Comparison of ENCODE assay signal across 8 mouse cellular contexts in genomic region chr6:146643184-146643570, GRCm38 (mm10). TPM values are rescaled to one million over a fixed set of nuclear protein-coding genes. Genes with fewer than 3 reads are reported as not detected.
DNase-seq lines count a peak whose midpoint lies in the region; ATAC-seq and TF ChIP-seq lines count a peak whose summit lies in the region.

No protein-coding gene starts in this region.

- TF ChIP-seq CTCF in bone marrow macrophage, adult 2 months (IDR thresholded peaks at IDR 0.05; ENCODE audit: low read depth, low read length), result no peak

- H3K27me3 ChIP-seq in heart, embryonic 10.5 days (ENCODE audit: insufficient read depth, poor library complexity, severe bottlenecking), result no peaks in the 10 kb centered on the region
- no peaks in the 10 kb centered on the region for H3K27me3 ChIP-seq in limb, embryonic 13.5 days
- H3K27me3 ChIP-seq in neural tube, embryonic 15.5 days (replicated peaks), result no peaks in the 10 kb centered on the region

- peak overlapping the region; percentile 90 for H3K4me3 ChIP-seq in heart, embryonic 10.5 days
- peak overlapping the region; percentile 94 for H3K4me3 ChIP-seq in bone marrow macrophage, adult 2 months (ENCODE audit: insufficient read depth, low read length)
- H3K4me3 ChIP-seq in limb, embryonic 13.5 days, result peak overlapping the region; percentile 75
- peak overlapping the region; percentile 87 for H3K4me3 ChIP-seq in neural tube, embryonic 15.5 days (replicated peaks)

- intact Hi-C loops in heart, postnatal 14 days (cut with DNase I), result no loop called here
- intact Hi-C loops in heart, postnatal 10 days (cut with DNase I), result loop anchor here (5.0 kb wide), 1 partner anchor 141 kb away; the partner anchor contains the start of gene Itpr2

- H3K9me3 ChIP-seq in heart, embryonic 10.5 days, result no peaks in the 10 kb centered on the region
- H3K9me3 ChIP-seq in limb, embryonic 13.5 days, result no peaks in the 10 kb centered on the region
- H3K9me3 ChIP-seq in neural tube, embryonic 15.5 days (replicated peaks), result no peaks in the 10 kb centered on the region

- no peak for TF ChIP-seq POLR2A in bone marrow macrophage, adult 2 months (IDR thresholded peaks at IDR 0.05; ENCODE audit: borderline replicate concordance, low read depth, low read length)

- H3K36me3 ChIP-seq in heart, embryonic 10.5 days, result no peaks in the 10 kb centered on the region
- no peaks in the 10 kb centered on the region for H3K36me3 ChIP-seq in limb, embryonic 13.5 days
- no peaks in the 10 kb centered on the region for H3K36me3 ChIP-seq in neural tube, embryonic 15.5 days

- no peak for ATAC-seq in limb, embryonic 13.5 days (ENCODE audit: low FRiP score, low read depth)
- ATAC-seq in neural tube, embryonic 15.5 days (ENCODE audit: low FRiP score), result no peak

- DNase-seq in heart, embryonic 10.5 days (ENCODE audit: low spot score), result no peak
- DNase-seq in heart, postnatal 14 days, result no peak
- DNase-seq in heart, postnatal 10 days, result peak; percentile 28 to 34
- DNase-seq in left cerebral cortex, adult 18-20 months (ENCODE audit: low spot score in 2 of 2), result no peak
- no peak for DNase-seq in frontal cortex, adult 2 months (ENCODE audit: extremely low spot score in 1 of 2, low spot score in 1 of 2)

- peak overlapping the region; percentile 92 for H3K9ac ChIP-seq in limb, embryonic 13.5 days
- H3K9ac ChIP-seq in neural tube, embryonic 15.5 days (replicated peaks), result peak overlapping the region; percentile 80

- peak overlapping the region; percentile 82 for H3K4me2 ChIP-seq in limb, embryonic 13.5 days (replicated peaks)
- H3K4me2 ChIP-seq in neural tube, embryonic 15.5 days, result peak overlapping the region; percentile 90

- peaks cover 8% of the 10 kb centered on the region for H3K4me1 ChIP-seq in heart, embryonic 10.5 days
- peaks cover 27% of the 10 kb centered on the region for H3K4me1 ChIP-seq in bone marrow macrophage, adult 2 months (ENCODE audit: control insufficient read depth, insufficient read depth, low read length)
- peaks cover 9% of the 10 kb centered on the region for H3K4me1 ChIP-seq in limb, embryonic 13.5 days
- peaks cover 14% of the 10 kb centered on the region for H3K4me1 ChIP-seq in neural tube, embryonic 15.5 days

- 32% methylated on average over 11 of the region's 11 CpGs for WGBS in heart, embryonic 10.5 days
- WGBS in limb, embryonic 13.5 days, result 32% methylated on average over 11 of the region's 11 CpGs
- WGBS in neural tube, embryonic 15.5 days, result 41% methylated on average over 11 of the region's 11 CpGs

- peak overlapping the region; percentile 99 for H3K27ac ChIP-seq in heart, embryonic 10.5 days
- H3K27ac ChIP-seq in bone marrow macrophage, adult 2 months (ENCODE audit: insufficient read depth, low read depth, low read length), result no peak overlapping the region
- H3K27ac ChIP-seq in limb, embryonic 13.5 days, result peak overlapping the region; percentile 78; the same call in 1 of the 2 replicates
- peak overlapping the region; percentile 90 for H3K27ac ChIP-seq in neural tube, embryonic 15.5 days (replicated peaks)

RNA-seq across cellular contexts. Expression of gene Tm7sf3, which starts 0.6 kb away (rescaled TPM):
- 38.3 and 46.9 TPM in 2 replicates for polyA plus RNA-seq in heart, embryonic 10.5 days (2016; fragmentation: Nextera tagmentation; extraction: Ambion mirVana)
- total RNA-seq in heart, postnatal 14 days (2021), result 10 to 100 TPM; 18.1 to 19.9 TPM
- 16.3 and 17.0 TPM in 2 replicates for polyA plus RNA-seq in bone marrow macrophage, adult 2 months (2012; ENCODE audit: insufficient read depth, insufficient read length, missing spikeins)
- total RNA-seq in heart, postnatal 10 days (2021), result 10 to 100 TPM; 23.4 to 27.1 TPM
- 38.3 and 39.2 TPM in 2 replicates for polyA plus RNA-seq in limb, embryonic 13.5 days (2015; fragmentation: Nextera tagmentation; extraction: Ambion mirVana)
- polyA plus RNA-seq in neural tube, embryonic 15.5 days (2015; fragmentation: Nextera tagmentation; extraction: Ambion mirVana), result 29.3 and 31.3 TPM in 2 replicates
- total RNA-seq in left cerebral cortex, adult 18-20 months (2021), result 10 to 100 TPM; 27.2 to 27.5 TPM
- polyA plus RNA-seq in frontal cortex, adult 2 months (2012; rRNA removed), result 27.6 and 29.3 TPM in 2 replicates

RNA-seq across cellular contexts. Expression of gene Med21, which starts 0.8 kb away (rescaled TPM):
- 123 and 129 TPM in 2 replicates for polyA plus RNA-seq in heart, embryonic 10.5 days (2016; fragmentation: Nextera tagmentation; extraction: Ambion mirVana)
- 10 to 100 TPM; 51.3 to 55.2 TPM for total RNA-seq in heart, postnatal 14 days (2021)
- polyA plus RNA-seq in bone marrow macrophage, adult 2 months (2012; ENCODE audit: insufficient read depth, insufficient read length, missing spikeins), result 39.7 and 54.2 TPM in 2 replicates
- total RNA-seq in heart, postnatal 10 days (2021), result 10 to 100 TPM; 53.8 to 59.7 TPM
- polyA plus RNA-seq in limb, embryonic 13.5 days (2015; fragmentation: Nextera tagmentation; extraction: Ambion mirVana), result 160 and 165 TPM in 2 replicates
- 124 and 135 TPM in 2 replicates for polyA plus RNA-seq in neural tube, embryonic 15.5 days (2015; fragmentation: Nextera tagmentation; extraction: Ambion mirVana)
- total RNA-seq in left cerebral cortex, adult 18-20 months (2021), result 10 to 100 TPM; 49.2 to 49.5 TPM
- polyA plus RNA-seq in frontal cortex, adult 2 months (2012; rRNA removed), result 65.5 and 68.3 TPM in 2 replicates

Comparison
In these comparisons a context has a peak if more than half of its experiments do, and no peak if none do; other contexts are left out.
1. DNase-seq: peak in heart, postnatal 10 days (2 of 2); none in heart, embryonic 10.5 days (single experiment), heart, postnatal 14 days (0 of 2), left cerebral cortex, adult 18-20 months (0 of 2) and frontal cortex, adult 2 months (0 of 2).
2. Peak in every context shown above with its lines, with median percentiles within 50 percentile points of each other: H3K4me3 ChIP-seq.